Mouse (Mus musculus) CH12.LX (cell line): Measurements from ENCODE around the gene Dusp10. TPM values are rescaled to one million over a fixed set of nuclear protein-coding genes. Genes with fewer than 3 reads are reported as not detected.

Source experiments
- DNase-seq: peaks from one replicate; pipeline ENCODE4 v3.0.0-alpha.2; 2013; ENCODE audit errors: extremely low read depth
- H3K27ac ChIP-seq: 2 replicates; pipeline ENCODE4 v1.5.1; 2012; ENCODE audit warnings: low read depth, mild to moderate bottlenecking, control low read depth, moderate library complexity; ENCODE audit not compliant: insufficient read depth
- H3K27me3 ChIP-seq: replicated peaks from 2 replicates; pipeline ENCODE3; 2012; ENCODE audit warnings: inconsistent platforms
- H3K36me3 ChIP-seq, 2 experiments: replicated peaks in 1 of 2; 2 replicates each; pipeline versions ENCODE3 to v1.6.1; 2012; ENCODE audit warnings: inconsistent platforms in 1 of 2, low read length in 1 of 2, mild to moderate bottlenecking in 1 of 2, mixed read lengths in 1 of 2, moderate library complexity in 1 of 2; ENCODE audit not compliant: control insufficient read depth in 1 of 2, insufficient read depth in 1 of 2
- H3K4me1 ChIP-seq, 2 experiments: 2 replicates each; pipeline ENCODE4 v1.6.1; 2012; ENCODE audit warnings: inconsistent platforms in 1 of 2, moderate library complexity in 1 of 2; ENCODE audit not compliant: insufficient read depth in 2 of 2, control insufficient read depth in 1 of 2
- H3K4me2 ChIP-seq: 2 replicates; pipeline ENCODE4 v1.6.1; 2012; ENCODE audit warnings: low read depth, mild to moderate bottlenecking, control low read depth; ENCODE audit not compliant: poor library complexity, insufficient read depth, severe bottlenecking
- H3K4me3 ChIP-seq, 3 experiments: fragments of 150-350 bp in 1 of 3; sonication (generic) in 1 of 3; replicated peaks in 1 of 3; 2 replicates each; pipeline versions ENCODE3 to v1.5.1; 2011 to 2012; ENCODE audit warnings: low read depth in 2 of 3, low read length in 2 of 3, mild to moderate bottlenecking in 2 of 3, moderate library complexity in 2 of 3, control low read depth in 1 of 3, improper control_type of control experiment in 1 of 3, inconsistent platforms in 1 of 3, mixed read lengths in 1 of 3; ENCODE audit not compliant: poor library complexity in 1 of 3
- H3K79me2 ChIP-seq: replicated peaks from 2 replicates; pipeline ENCODE4 v1.6.1; 2012; ENCODE audit warnings: mild to moderate bottlenecking, moderate library complexity; ENCODE audit not compliant: control insufficient read depth, poor library complexity, insufficient read depth, severe bottlenecking; ENCODE audit errors: extremely low read depth
- H3K9ac ChIP-seq: 2 replicates; pipeline ENCODE4 v1.6.1; 2012; ENCODE audit warnings: low read depth, mild to moderate bottlenecking, control low read depth, moderate library complexity; ENCODE audit not compliant: insufficient read depth
- H3K9me3 ChIP-seq: replicated peaks from 2 replicates; pipeline ENCODE3; 2012; ENCODE audit warnings: low read length, inconsistent platforms, mixed read lengths
- BHLHE40 ChIP-seq: IDR thresholded peaks from 2 replicates; pipeline ENCODE4 v1.6.1; 2011; ENCODE audit warnings: mild to moderate bottlenecking, low read depth, low read length, improper control_type of control experiment
- CTCF ChIP-seq, 2 experiments: IDR thresholded peaks in 1 of 2; conservative IDR thresholded peaks in 1 of 2; 2 replicates each; pipeline ENCODE4 v1.5.1; 2011 to 2012; ENCODE audit warnings: low read depth in 2 of 2, low read length in 2 of 2, improper control_type of control experiment in 1 of 2, inconsistent platforms in 1 of 2, mild to moderate bottlenecking in 1 of 2, moderate library complexity in 1 of 2
- ELF1 ChIP-seq: IDR thresholded peaks from 2 replicates; pipeline ENCODE4 v1.6.1; 2014; ENCODE audit warnings: low read depth, mild to moderate bottlenecking, inconsistent platforms, low read length, improper control_type of control experiment
- GABPA ChIP-seq: IDR thresholded peaks from 2 replicates; pipeline ENCODE4 v1.6.1; 2012; ENCODE audit warnings: low read depth, low read length, improper control_type of control experiment, inconsistent platforms; ENCODE audit not compliant: insufficient replicate concordance
- HCFC1 ChIP-seq: IDR thresholded peaks from 2 replicates; pipeline ENCODE4 v1.6.1; 2012; ENCODE audit warnings: low read depth, mild to moderate bottlenecking, inconsistent platforms, low read length, improper control_type of control experiment
- IRF4 ChIP-seq: IDR thresholded peaks from 2 replicates; pipeline ENCODE4 v1.6.1; 2014; ENCODE audit warnings: low read depth, mild to moderate bottlenecking, inconsistent platforms, low read length, improper control_type of control experiment
- JUN ChIP-seq: IDR thresholded peaks from 2 replicates; pipeline ENCODE4 v1.6.1; 2011; ENCODE audit warnings: low read depth, mild to moderate bottlenecking, low read length, improper control_type of control experiment, moderate library complexity; ENCODE audit not compliant: insufficient read depth
- MAX ChIP-seq: IDR thresholded peaks from 2 replicates; pipeline ENCODE4 v1.6.1; 2011; ENCODE audit warnings: low read length, improper control_type of control experiment
- MYC ChIP-seq: IDR thresholded peaks from 2 replicates; pipeline ENCODE4 v1.6.1; 2011; ENCODE audit warnings: low read depth, mild to moderate bottlenecking, improper control_type of control experiment, low read length
- NRF1 ChIP-seq: IDR thresholded peaks from 2 replicates; pipeline ENCODE4 v1.6.1; 2014; ENCODE audit warnings: low read depth, mild to moderate bottlenecking, inconsistent platforms, low read length, improper control_type of control experiment, moderate library complexity
- POLR2AphosphoS2 ChIP-seq: IDR thresholded peaks from 2 replicates; pipeline ENCODE4 v1.6.1; 2011; ENCODE audit warnings: low read depth, low read length, improper control_type of control experiment
- SIN3A ChIP-seq: IDR thresholded peaks from 2 replicates; pipeline ENCODE4 v1.6.1; 2012; ENCODE audit warnings: low read length, improper control_type of control experiment, inconsistent platforms
- USF2 ChIP-seq: conservative IDR thresholded peaks from 2 replicates; pipeline ENCODE4 v1.6.1; 2011; ENCODE audit warnings: low read depth, low read length, improper control_type of control experiment
- ZC3H11A ChIP-seq: IDR thresholded peaks from 2 replicates; pipeline ENCODE4 v1.6.1; 2012; ENCODE audit warnings: low read depth, mild to moderate bottlenecking, inconsistent platforms, low read length, improper control_type of control experiment
- ZMIZ1 ChIP-seq: IDR thresholded peaks from 2 replicates; pipeline ENCODE4 v1.6.1; 2012; ENCODE audit warnings: low read depth, mild to moderate bottlenecking, inconsistent platforms, low read length, improper control_type of control experiment
- ZNF384 ChIP-seq: IDR thresholded peaks from 2 replicates; pipeline ENCODE4 v1.6.1; 2012; ENCODE audit warnings: low read depth, low read length, improper control_type of control experiment, inconsistent platforms
- dilution Hi-C: fragments of 300-500 bp; cut with MboI; formaldehyde crosslinking; loops from 2 replicates; pipeline ENCODE4 v1.14.3; 2020; ENCODE audit warnings: low sequenced_read_pairs; ENCODE audit not compliant: extremely low pct_unique_long_range_greater_than_20kb, extremely low pct_ligation_motif_present
- in situ Hi-C: fragments of 300-500 bp; cut with MboI; formaldehyde crosslinking; loops from 3 replicates; pipeline ENCODE4 v1.14.3; 2019; ENCODE audit warnings: low sequenced_read_pairs, low pct_ligation_motif_present, low pct_unique_long_range_greater_than_20kb, mixed read lengths
- polyA plus RNA-seq: library from polyadenylated mRNA; unstranded; fragments of >175 nt; gene quantifications from 2 replicates; pipeline ENCODE4 v1.2.1, GENCODE M21; 2012; ENCODE audit warnings: low read depth; ENCODE audit not compliant: insufficient read length
- total RNA-seq, 2 experiments: library from RNA; depleted of rRNA; stranded (reverse); fragments of 300-350 nt in 1 of 2; fragments of >200 nt in 1 of 2; gene quantifications; 2 replicates each; pipeline ENCODE4 v1.2.3; 2012 to 2014

The Dusp10 gene
- total and polyA plus RNA-seq, 3 experiments, result 2.8 to 16.1 (median 14.2) TPM

GRCm38 (mm10) chr1:184060828-184061734 is 48.0 kb downstream of the Dusp10 start:
- H3K4me3 ChIP-seq, result no peak overlapping the region
- no peaks in the 10 kb centered on the region for H3K9me3 ChIP-seq
- dilution Hi-C loops, result no loop called here
- TF ChIP-seq ZMIZ1 (no peak), CTCF (conservative IDR thresholded peaks at IDR 0.05 in 1 of 2, IDR thresholded peaks at IDR 0.05 in 1 of 2; ENCODE audit: low read depth in 2 of 2, low read length in 2 of 2) (no peak), ZC3H11A (no peak), BHLHE40 (no peak), JUN (no peak), ZNF384 (no peak), MAX (no peak), HCFC1 (no peak), USF2 (no peak), POLR2AphosphoS2 (no peak), IRF4 (no peak), NRF1 (no peak), SIN3A (no peak), MYC (no peak), GABPA (no peak), ELF1 (no peak)
- no peaks in the 10 kb centered on the region for H3K79me2 ChIP-seq
- peaks cover 4 to 52% of the 10 kb centered on the region in 2 experiments; a peak in 3 of 4 replicates for H3K4me1 ChIP-seq
- H3K4me2 ChIP-seq, result no peak overlapping the region
- in situ Hi-C loops, result no loop called here
- H3K9ac ChIP-seq, result no peak overlapping the region
- DNase-seq, result no peak
- no peaks in the 10 kb centered on the region for H3K27me3 ChIP-seq
- peaks cover 0 to 66% of the 10 kb centered on the region in 2 experiments for H3K36me3 ChIP-seq
- H3K27ac ChIP-seq, result no peak overlapping the region

DNA sequence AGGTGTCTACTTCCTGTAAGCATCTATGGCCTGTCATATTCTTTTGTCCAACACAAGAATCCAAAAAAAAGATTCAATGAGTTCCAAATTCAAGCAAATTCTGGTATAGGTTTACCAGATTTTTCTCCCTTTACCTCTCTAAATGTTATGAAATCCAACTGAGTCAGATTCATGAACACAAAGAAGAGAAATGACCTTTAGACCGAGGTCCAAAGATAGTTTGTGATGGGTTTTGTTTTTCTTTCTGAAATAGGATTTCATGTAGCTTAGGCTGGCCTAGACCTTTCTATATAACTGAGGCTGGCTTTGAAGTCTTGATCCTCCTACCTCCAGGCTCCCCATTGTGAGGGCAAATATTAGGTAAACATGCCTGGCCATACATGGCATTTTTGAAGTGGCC is 48.8 kb downstream of the Dusp10 start:
- peaks cover 0 to 61% of the 10 kb centered on the region in 2 experiments for H3K36me3 ChIP-seq
- dilution Hi-C loops, result no loop called here
- no peak overlapping the region for H3K27ac ChIP-seq
- DNase-seq, result no peak
- H3K4me3 ChIP-seq, result no peak overlapping the region
- TF ChIP-seq MYC (no peak), HCFC1 (no peak)
- TF ChIP-seq, all 38 proteins: peak for 0
- no peaks in the 10 kb centered on the region for H3K9me3 ChIP-seq
- H3K4me2 ChIP-seq, result no peak overlapping the region
- H3K9ac ChIP-seq, result no peak overlapping the region
- no peaks in the 10 kb centered on the region for H3K27me3 ChIP-seq
- H3K79me2 ChIP-seq, result no peaks in the 10 kb centered on the region
- in situ Hi-C loops, result no loop called here
- peaks cover 10 to 58% of the 10 kb centered on the region in 2 experiments for H3K4me1 ChIP-seq
